Mouse (Mus musculus): ENCODE measurements at regions not wholly inside any gene's neighbourhood (a gene's known extent, or its start where the extent isn't known, plus 50 kb on each side); places are given as distances from the start of the nearest gene placed in this dataset.

DNA sequence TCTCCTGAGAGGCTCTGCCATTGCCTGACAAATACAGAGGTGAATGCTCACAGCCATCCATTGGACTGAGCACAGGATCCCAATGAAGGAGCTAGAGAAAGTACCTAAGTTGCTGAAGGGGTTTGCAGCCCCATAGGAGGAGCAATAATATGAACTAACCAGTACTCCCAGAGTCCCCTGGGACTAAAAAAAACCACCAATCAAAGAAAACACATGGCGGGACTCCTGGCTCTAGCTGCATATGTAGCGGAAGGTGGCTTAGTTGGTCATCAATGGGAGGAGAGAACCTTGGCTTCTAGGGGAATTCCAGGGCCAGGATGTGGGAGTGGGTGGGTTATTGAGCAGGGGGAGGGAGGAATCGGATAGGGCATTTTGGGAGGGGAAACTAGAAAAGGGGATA lies 207.8 kb downstream of the Otol1 start:
- DNase-seq (ENCODE audit: low spot score in 2 of 2) = no peak

DNA sequence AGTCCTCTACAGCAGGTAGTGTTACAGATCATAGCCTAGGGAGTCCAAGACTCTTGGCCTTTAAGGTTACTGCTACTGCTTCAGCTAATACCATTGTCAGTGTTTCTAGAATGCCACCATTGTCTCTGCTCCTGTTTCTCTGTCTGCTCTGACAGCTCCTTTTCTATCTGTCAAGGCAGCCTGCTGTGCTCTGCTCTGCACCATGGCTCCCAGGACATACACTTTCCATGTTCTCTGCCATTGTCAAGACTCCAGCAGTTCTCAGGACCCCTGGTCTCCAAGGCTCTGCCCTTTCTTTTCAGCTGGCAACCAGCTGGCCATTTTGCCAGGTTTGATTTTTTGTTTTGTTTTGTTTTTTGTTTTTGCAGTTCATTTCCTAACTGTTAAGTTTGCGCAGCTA lies 208.7 kb downstream of the Otol1 start:
- no peak for DNase-seq (ENCODE audit: low spot score in 2 of 2)

DNA sequence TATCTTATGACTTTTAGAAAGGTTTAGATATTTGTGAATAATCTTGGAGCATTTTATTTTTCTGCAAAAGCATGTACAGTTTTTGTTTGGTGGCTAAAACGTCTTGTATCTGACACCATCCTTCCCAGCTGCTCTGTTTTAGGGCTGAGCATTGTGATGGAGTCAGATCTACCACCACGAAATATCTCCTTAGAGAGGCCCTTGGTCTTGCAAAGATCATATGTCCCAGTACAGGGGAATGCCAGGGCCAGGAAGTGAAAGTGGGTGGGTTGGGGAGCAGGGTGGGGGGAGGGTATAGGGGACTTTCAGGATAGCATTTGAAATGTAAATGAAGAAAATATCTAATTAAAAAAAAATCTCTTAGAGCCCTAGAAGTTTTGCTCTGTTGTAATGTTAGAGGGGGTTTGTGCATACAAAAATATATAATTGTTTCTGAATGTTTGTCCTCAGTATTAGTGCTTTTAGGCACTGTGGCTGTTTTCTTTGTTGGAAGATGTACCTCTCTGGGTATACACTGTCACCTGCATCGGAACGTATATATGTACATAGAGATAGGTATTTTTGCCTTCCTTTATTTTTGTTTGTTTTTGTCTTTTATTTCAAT lies 211.4 kb downstream of the Otol1 start:
- no peak for DNase-seq (ENCODE audit: low spot score in 2 of 2)

DNA sequence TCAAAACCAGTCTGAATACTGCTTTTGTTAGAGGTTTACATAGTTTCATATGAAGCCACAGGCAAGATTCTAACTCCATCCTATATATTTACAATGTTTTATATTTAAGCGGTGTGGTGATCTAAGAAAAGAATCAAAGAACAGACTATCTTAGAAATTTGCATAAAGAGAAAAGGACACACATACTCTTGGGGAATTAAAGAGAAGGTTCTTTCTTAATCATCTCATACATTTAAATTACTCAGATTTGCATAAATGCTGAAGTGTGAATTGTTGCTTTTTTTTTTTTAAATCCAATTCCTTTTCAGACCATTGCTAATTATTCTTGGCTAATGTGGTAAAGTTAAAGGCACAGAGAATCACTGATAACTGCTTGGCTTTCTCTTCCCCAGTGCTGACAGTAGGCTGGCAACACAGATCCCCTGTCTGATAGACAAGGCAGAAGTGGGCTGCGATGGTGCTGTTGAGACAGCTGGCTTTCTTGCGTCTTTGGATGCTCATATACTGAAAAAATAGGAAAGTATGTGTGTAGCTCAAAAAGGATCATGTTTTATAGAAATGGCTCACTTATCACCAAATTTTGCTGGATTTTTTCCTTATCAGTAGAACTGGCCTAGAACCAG lies 216.1 kb downstream of the Otol1 start:
- DNase-seq (ENCODE audit: low spot score in 2 of 2) = no peak

DNA sequence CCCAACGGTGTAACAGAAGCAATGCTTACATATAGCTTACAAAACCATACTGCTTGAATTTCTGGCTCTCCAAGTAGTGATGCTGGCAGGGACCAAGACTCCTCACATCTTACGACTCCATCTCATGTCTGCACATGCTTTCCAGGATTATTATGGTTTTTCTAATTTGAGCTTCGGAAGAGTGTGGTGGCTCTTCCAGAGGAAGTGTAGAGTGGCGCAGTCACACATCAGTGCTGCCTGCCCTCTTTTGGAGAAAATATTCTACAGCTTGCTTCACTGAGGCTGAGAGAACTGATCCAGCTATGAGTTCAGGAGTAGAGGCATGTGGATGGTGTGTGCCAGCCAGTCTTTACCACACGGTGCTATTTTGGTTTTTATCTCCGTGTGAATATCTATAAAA lies 217.4 kb downstream of the Otol1 start:
- DNase-seq (ENCODE audit: low spot score in 2 of 2) = no peak

DNA sequence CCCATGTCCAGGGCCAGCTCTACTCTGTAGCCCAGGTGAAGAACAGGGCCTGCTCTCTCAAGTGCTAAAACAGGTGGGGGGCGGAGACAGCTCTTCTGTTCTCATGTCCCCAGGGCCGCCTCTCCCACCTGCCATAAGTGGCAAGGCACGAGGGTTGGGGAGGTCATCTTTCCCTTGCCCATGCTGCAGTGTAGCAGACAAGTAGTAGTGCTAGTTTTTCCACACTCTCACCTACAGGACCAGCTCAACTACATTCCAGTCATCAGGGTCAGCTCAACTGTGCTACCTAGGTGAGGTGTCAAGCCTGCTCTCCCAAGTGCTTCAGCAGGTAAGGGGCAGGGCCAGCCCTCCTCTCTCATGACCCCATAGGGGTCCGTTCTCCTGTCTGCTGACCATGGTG lies 219.8 kb downstream of the Otol1 start:
- no peak for DNase-seq (ENCODE audit: low spot score in 2 of 2)

DNA sequence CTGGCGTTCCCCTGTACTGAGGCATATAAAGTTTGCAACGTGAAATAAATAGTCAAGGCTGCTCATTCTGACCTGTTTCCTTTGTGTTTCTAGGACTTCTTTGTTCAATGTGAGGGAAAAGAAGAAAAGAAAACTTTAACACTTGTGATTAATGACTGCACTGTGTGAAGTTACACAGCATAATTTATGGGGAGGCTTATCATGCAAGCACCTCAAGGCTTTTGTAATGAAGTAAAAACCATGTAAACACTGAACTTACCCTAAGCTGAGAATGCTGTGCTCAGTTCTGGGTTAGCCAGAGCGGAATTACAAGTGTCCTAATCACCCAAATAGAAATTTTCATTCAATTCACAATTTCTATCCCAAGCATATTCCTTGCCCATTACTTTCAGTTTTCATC lies 241.2 kb downstream of the Otol1 start:
- DNase-seq (ENCODE audit: low spot score in 2 of 2) = no peak

DNA sequence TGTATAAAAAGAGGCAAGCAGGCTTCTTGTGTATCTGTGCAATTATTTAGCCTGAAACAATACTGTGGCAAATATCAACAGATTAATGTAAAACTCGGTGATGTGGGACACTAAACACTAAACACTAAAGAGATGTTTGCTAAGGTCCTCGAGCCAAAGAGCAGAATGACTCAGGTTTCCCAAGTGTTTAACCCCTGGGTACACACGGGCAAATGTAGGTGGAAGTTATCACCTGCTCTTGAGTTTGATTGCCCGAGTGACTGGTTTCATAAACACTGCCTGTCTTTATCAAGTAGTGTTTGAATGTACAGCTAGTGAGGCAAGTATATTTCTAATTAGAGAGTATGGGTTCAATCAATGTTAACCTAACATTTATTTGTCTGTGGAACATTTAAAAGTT lies 242.5 kb downstream of the Otol1 start:
- no peak for DNase-seq (ENCODE audit: low spot score in 2 of 2)

DNA sequence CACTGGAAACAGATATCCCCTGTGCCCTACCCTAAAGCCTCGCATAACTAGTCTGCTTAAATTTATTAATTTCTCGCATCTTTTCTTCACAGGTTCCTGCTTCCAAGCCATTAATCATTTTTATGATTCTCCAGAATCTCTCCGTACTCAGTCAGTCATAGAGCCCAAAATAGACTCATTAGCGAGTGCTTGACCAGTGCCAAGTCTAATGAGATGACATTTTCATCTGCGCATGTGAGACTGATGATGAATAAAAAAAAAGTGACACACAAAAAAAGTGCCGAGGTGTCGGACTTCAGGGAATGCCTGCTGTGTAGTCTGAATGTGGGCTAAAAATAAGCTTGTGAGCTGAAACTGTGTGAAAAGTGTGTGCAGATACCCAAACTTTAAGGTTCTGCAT lies 243.3 kb downstream of the Otol1 start:
- DNase-seq (ENCODE audit: low spot score in 2 of 2) = no peak

DNA sequence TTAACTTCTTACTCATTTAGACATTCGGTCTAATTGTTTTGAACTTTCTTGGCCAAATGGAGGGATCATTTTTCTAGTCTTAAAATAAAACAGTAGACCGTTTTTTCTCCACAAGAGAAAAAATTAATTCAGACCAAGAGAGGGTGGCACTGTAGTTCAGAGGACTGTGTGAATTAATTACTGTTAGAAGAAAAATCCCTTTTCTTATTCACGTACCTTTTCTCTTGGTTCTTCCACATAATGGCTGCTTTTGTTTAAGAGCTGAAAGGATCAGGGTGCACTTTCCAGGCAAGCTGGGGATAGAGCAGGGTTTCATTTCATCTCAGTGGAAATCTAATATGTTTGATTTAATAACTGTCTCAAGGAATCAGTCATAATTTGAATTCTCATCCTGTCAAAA lies 255.9 kb downstream of the Otol1 start:
- no peak for DNase-seq (ENCODE audit: low spot score in 2 of 2)

DNA sequence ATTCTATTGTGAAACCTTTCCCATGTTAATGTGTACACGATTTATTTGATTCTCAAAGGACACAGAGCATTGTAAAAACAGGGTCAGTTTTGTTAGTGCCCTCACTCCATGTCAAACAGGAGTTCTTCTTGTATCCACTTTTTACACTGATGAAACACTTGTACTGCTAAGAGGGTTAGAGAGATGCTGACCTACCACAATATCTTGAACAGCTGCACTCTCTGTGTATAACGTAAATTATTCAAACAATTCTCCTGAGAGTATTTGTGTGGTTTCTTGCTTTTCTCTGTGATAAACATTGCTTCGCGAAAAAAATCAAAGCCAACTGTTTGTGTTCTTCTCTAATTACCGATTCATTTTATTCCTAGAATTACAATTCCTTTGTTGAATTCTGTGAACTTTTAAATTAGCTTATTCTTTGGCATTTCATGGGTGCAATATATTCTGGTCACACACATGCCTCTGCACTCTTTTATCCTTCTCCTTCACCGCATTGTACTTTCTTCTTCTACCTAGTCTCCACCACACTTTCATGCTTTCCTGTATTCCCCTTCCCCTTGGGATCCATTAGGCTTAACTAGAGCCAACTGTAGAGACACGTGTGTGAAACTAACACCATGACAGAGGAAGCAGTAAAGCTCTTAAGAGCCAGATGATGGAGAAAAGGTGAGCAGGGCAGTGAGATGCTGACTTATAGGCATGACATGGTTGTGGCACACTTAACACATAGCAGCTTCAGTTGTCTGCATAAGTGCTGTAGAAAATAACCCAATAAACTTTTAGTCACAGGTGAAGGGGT lies 281.4 kb downstream of the Otol1 start:
- no peak for DNase-seq (ENCODE audit: low spot score in 2 of 2)

DNA sequence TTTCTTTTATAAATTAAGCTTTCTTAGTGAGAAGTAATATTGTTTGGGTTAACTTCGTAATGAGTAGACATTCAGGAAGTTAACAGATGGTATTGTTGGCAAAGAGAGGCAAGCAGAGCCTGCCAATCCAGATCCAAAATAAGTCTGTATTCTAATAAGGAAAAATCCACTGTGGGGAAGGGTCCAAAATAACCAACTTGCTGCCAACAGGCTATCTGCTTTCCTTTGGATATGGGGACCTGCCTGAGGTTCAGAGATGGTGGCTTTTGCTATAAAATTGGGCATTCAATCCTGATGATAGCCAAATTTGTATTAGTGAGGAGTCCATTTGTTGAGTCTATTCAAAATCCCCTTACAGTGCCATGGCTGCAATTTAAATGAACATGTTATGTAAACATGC lies 300.1 kb downstream of the Otol1 start:
- DNase-seq (ENCODE audit: low spot score in 2 of 2) = no peak

DNA sequence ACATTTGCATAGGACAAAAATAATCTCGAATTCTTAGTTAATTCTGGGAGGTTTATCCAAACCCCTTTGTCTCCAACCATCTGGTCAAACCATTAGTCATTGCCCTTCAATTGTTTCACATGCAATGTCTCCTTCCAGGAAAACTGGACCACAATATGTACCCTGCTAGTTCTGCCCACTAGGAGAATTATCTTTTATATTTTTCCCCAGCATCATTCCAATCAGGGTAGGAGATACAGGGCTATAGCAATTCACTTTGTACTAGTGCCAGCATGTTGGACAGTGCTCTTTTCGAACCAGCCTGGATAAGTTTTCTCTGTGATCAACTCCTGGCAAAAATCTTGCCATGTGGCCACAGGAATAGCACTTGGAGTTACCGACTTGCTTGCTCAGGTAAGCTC lies 300.6 kb downstream of the Otol1 start:
- DNase-seq (ENCODE audit: low spot score in 2 of 2) = no peak

DNA sequence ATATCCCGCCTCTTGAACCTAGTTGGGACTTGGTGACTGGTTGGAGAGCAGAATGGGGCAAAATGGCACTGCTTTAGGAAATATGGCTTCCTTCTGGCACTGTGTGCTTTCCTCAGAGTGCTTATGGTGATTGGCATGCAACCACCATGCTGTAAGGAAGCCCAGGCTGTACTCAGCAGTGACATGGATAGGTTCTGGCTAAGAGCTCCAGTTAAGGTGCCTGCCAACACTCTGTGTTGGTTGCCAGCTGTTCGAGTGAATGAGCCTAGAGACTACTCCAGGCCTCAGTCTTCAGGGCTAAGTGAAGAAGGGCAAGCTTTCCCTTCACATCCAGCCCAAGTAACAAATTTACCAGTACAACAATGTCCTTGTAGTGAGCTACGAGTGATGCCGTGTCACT lies 301.9 kb downstream of the Otol1 start:
- no peak for DNase-seq (ENCODE audit: low spot score in 2 of 2)

DNA sequence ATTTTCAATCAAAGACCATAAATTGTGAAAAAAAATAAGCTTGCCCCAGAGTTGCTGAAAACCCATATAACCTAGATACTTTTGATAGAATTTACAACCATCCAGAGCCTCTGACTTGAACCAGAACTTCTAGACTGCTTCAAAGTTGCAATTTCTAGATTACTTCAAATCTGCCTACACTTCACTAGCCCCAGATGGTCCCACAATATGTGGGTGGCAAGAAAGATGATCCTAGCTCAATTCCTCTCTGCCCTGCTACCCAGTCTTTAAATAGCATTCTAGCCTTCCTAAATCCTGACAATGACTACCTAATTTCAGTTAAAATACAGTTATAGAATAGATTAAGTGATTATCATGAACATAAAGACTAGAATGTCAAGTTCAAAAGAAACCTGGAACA lies 303.6 kb downstream of the Otol1 start:
- no peak for DNase-seq (ENCODE audit: low spot score in 2 of 2)

DNA sequence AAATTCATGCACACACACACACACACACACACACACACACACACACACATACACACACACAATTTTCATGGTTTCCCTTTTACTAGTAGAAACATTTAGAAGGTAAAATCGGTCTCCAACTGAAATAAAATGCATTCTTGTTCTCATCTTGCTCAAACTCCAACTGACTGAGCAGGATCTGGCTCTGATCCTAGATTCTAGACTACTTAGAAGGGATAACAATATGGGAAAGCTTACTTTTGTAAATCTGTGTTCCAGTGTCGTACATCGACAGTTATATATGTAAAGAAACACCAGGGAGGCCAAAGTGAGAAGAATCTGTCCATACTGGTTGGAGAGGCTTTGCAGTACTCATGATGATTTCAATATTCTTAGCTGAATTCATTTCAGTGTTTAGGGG lies 304.6 kb downstream of the Otol1 start:
- DNase-seq (ENCODE audit: low spot score in 2 of 2) = no peak

DNA sequence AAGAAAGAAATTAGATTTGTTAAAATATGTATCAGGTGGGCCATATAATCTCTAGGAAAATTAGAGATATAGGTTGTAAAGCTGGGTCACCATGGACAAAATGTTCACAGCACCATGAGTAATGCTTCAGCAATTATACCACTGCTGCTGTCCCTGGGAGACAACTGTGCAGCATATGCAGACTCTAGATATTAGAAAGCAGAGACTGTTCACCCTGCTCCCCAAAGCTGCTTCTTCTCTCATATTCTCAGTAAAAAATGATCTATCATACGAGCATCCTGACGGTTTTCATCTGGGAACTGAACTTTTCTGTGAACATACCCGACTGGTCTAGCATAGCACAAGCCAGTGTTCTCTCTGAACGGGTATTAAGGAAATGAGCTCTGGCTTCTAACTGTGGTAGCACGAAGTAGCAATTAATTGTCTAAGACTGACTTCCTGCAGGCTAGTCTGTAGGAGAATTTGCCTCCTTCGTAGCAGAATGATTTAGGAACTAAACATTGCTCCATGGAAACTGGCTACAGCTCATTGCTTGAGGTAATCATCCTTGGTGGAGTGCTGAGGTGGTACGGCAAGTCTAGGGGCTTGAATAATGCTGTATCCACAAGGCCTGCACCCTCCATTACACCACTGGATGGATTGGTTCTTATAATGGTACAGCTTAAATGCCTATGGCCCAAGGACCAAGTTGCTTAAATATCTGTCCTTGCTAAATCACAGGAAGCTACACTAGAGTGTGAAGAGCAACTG lies 305.9 kb downstream of the Otol1 start:
- DNase-seq (ENCODE audit: low spot score in 2 of 2) = no peak

DNA sequence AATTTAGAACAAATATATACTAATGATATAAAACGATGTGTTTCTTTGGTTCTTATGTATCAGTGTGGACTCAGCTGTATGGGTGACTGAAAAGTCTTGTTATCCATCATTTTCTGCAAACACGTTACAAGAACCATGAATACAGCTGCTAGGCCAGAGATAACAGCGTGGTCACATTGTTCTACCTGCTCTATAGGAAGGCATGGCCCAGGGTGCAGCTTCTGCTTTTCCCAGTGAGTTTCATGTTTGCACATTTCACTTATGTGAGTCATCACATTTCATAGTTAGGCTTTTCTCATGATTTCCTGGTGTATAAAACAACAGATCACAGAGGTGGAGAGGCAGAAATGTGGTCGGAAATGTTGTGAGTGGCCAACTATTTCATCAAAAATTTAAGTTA lies 306.8 kb downstream of the Otol1 start:
- no peak for DNase-seq (ENCODE audit: low spot score in 2 of 2)

DNA sequence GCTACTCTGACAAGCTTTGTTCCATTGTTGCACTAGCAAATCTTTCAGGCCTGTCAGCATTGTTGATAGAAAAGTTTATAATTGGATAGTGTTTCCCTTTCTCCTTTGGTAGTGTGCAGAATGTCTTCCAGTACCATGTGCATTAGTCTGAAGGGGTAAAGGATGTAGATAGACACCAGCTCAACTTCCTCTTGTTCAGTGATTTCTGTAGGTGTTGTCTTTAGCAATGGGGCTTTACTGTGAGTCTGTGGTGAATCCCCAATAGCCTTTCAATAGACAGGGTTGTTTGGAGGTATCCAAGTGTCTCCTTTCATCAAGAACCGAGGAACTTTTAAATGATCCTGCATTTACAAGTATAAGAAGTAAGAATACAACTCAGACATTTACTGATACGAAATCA lies 311.0 kb downstream of the Otol1 start:
- DNase-seq (ENCODE audit: low spot score in 2 of 2) = no peak

DNA sequence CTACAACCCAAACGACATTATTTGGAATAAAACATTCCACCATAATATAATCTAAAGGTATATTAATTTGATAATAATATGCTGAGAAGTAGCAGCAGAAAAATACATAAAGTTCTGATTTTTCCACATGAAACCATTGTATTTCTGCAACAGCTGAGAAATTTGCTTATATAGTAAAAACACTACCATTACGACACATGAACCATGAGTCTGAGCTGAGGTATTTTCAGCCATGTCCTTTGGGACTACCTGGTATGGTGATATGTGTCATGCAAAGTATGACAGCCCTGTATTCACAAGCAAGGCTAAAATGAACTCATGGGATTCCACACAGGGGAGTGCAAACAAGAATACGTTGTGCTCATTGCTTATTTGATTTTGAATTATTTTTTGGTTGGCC lies 311.7 kb downstream of the Otol1 start:
- no peak for DNase-seq (ENCODE audit: low spot score in 2 of 2)

DNA sequence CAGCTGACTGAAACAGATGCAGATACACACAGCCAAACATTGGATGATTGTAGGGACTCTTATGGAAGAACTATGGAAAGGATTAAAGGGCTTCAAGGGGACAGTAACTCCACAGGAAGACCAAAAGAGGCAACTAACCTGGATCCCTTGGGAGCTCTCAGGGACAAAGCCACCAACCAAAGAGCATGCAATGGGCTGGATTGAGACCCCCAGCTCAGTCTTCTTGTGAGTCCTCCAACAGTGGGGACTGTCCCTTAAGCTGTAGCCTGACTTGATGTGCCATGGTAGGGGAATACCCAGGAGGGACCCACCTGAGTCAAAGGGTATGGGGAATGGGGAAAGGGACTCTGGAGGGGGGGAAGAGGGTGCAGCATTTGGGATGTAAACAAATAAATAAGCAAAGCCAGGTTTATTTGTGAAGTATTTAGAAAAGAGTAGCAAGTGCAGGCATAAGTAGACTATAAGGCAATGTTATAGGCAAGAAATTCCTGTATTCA lies 313.8 kb downstream of the Otol1 start:
- DNase-seq (ENCODE audit: low spot score in 2 of 2) = no peak

DNA sequence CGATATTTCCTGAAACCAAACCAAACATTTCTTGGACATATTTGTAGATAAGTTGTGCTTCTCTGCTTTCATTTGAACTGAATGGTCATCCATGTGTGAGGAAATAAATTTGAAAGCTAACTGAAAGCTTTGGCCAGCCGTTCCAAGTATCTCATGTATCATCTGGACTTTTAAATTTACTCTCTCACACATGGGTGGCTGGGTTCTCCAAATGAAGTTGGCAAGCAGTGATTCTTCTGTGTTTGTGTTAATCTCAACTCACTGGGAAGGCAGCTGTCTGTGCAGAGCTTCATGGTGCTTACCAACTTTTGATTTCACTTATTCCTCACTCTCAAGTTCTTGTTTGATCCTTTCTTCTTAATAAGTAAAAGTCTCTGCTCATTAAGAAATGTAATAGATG lies 317.3 kb downstream of the Otol1 start:
- no peak for DNase-seq (ENCODE audit: low spot score in 2 of 2)
